Mouse (Mus musculus): Measurements from ENCODE around the gene Hoxd3.

DNA sequence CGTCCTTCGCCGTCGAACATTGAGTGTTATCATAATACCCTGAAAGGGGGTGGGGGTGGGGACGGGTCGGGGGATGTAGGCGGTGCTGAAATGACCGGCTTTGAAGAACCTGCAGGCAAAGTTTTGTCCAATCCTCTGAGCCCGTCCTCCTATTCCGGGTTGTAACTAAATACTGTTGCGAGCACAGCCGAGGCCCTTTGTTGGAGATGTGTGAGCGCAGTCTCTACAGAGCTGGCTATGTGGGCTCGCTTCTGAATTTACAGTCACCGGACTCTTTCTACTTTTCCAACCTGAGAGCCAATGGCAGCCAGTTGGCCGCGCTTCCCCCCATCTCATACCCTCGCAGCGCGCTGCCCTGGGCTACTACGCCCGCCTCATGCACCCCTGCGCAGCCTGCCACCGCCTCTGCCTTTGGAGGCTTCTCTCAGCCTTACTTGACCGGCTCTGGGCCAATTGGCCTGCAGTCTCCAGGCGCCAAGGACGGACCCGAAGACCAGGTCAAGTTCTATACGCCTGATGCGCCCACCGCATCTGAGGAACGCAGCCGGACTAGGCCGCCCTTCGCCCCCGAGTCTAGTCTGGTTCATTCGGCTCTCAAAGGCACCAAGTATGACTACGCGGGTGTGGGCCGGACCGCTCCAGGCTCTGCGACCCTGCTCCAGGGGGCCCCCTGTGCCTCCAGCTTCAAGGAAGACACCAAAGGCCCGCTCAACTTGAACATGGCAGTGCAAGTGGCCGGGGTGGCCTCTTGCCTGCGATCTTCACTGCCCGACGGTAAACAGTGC, 36.7 kb upstream of the Hoxd3 start, which contains the start of gene Hoxd12:
- TF ChIP-seq HCFC1 (IDR thresholded peaks at IDR 0.05; ENCODE audit: borderline replicate concordance, insufficient read depth, low read length) (no peak), ZNF384 (IDR thresholded peaks at IDR 0.05; ENCODE audit: low read depth, low read length) (no peak), MAFK (IDR thresholded peaks at IDR 0.05; ENCODE audit: insufficient read depth, low read depth, low read length) (no peak)

Measured in ES-E14 (cell line).